Mouse (Mus musculus): ENCODE data around the gene Olfr1338. TPM values are rescaled to one million over a fixed set of nuclear protein-coding genes. Genes with fewer than 3 reads are reported as not detected.
"Not testable (repeated sequence)": the region's sequence is repeated elsewhere in the genome, so short reads cannot be mapped to it uniquely, and the experiment has no call there.

The Olfr1338 gene
- not detected in 3 replicates for total RNA-seq (2017)

DNA sequence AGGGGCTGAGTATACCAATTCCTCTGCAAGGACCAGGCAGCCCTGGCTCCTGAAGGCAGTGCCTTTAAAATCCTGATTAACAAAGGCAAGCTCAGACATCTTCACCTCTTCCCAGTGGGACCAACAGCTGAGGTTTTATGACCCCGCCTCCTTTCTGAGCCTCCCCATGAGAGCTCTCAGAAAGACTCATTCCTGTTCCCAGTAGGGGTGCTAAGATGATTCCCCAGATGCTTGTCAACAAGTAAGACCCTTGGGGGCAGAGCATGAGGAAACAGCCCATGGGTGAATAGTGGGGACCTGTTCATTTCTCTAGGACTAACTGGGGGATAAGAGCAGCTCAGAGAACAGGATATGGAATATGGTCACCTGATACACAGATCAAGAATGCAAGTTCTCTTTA, at the start of gene Olfr1338:
Gene Olfr1338, minus strand, starts transcription at position 101 of the 400 bp plus-strand sequence.
- no peak for ATAC-seq (replicated peaks; ENCODE audit: insufficient number of reproducible peaks, low FRiP score, low TSS enrichment, poor library complexity, severe bottlenecking)

DNA sequence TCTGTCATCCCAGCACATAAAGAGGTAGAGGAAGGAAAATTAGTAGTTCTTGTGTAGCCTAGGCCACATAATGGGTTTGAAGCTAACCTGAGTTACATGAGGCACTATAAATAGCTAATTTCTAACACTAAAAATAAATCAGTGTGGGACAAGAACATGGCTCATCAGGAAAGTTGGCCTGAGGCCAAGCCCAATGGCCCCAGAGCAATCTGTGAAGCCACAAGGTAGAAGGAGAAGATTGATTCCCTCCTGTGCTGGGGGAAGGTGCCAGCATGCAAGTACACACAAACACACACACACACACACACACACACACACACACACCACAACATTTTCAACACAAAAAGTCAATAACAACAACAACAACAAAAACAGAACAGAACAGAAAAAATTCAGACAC, 34.3 kb upstream of the Olfr1338 start:
- not testable (repeated sequence) for ATAC-seq (replicated peaks; ENCODE audit: insufficient number of reproducible peaks, low FRiP score, low TSS enrichment, poor library complexity, severe bottlenecking)

DNA sequence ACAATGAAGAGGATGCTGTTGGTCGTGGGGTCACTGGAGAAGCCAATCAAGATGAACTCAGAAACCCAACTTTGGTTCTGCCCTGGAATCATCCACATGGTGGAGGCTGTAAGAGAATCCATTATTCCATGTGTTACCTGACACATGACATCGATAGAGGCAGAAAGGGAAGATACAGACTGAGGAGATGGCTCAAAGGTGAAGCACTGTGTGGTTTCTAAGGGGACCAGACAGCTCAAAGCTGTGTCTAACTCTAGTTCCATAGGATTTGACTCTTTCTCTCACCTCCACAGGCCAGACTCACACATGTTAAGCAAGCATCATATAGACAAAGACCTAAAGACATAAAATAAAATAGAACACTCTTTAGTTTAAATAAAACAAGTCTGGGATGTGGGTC, 23.9 kb upstream of the Olfr1338 start, which contains the start of gene Olfr1337:
Gene Olfr1337, minus strand, starts transcription at position 101 of the 400 bp plus-strand sequence.
- ATAC-seq (replicated peaks; ENCODE audit: insufficient number of reproducible peaks, low FRiP score, low TSS enrichment, poor library complexity, severe bottlenecking): no peak

DNA sequence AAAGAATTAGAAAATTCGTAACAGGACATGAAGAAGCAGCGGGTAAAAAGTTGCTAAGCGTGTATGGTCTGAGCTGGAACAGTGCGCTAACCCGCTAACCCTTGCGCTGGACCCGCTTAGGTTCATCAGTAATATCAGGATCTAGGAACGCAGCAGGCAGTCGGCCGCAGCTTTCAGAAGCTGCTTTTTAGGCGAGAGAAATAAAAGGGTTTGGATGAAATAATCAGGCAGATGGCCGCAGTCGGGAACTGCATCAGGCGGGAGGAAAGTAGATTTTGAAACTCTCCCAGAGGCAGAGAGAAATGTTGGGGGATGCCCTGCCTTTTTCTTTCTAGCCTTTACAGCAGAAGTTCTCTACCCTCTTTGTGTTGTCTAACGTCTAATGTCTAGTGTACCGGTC, 16.7 kb downstream of the Olfr1338 start:
- ATAC-seq (replicated peaks; ENCODE audit: insufficient number of reproducible peaks, low FRiP score, low TSS enrichment, poor library complexity, severe bottlenecking): no peak

DNA sequence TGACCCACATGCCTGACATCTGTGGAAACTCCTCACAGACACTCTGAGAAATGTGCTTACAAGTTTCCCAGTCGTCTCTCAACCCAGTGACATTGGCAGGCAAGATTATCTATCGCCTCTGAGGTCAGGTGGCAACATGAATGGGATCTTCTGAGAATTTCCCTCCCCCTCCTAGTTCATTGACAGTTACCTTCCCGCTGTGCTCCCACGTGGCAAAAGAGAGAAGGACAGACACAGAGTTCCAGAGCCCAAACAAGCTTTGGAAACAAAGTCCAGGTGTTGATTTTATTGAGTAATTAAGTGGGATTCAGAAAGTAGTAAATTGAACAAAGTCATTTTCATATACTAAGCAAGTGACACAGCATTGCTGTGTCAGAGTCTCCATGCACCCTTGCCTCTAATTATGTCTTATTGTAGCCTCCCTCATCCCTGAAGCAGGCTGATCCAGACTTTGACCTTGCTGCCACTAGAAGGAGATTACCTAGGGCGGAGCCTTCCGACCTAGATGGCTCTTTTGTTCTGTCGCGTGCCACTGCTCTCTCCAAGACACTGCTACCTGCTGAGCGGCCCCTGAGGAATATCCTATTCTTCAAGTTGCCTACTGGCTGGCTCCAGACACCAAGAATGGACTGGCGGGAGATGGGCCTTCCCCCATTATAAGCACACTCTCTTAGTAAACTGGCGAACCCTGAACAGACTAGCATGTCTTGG, 17.4 kb downstream of the Olfr1338 start:
- ATAC-seq (replicated peaks; ENCODE audit: insufficient number of reproducible peaks, low FRiP score, low TSS enrichment, poor library complexity, severe bottlenecking): no peak

DNA sequence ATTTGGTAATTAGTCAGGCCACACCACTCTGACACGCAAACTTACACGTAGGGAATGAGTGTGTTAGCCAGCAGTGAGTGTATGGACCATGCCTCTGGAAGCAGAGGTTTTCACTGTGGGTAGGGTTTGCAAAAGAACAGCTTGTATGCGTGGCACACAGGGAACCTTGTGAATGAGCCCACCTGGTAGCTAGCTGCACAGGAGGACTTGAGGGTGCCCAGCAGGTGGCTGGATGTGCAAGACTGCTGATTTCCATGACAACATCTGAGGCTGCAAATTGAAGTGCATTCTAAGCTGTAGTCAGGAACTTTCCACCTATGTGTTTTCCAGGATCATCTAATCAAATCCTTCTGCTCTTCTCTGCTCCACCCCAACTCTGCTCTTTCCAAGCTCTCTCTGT, 19.0 kb downstream of the Olfr1338 start:
- no peak for ATAC-seq (replicated peaks; ENCODE audit: insufficient number of reproducible peaks, low FRiP score, low TSS enrichment, poor library complexity, severe bottlenecking)

DNA sequence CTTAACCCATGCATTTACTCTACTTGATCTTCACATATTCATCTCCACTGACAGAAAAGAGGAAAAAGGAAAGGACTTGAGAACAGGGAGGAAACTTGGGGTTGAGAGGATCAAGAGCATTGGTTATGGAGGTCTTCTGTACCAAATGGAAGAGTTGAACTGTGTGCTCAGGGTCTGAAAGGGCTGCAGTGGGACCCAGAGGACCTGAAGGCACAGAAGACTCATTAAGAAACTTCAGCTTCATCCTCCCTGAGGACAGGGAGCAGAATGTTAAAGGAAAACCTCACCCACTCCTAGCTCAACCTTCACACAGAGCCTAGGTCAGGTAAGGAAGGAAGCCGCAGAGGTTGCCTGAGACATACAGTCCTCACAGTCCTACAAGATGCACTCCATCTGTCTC, 26.7 kb downstream of the Olfr1338 start, which contains the start of gene Olfr1339:
Gene Olfr1339, plus strand, starts transcription at position 301 of the 400 bp plus-strand sequence.
- ATAC-seq (replicated peaks; ENCODE audit: insufficient number of reproducible peaks, low FRiP score, low TSS enrichment, poor library complexity, severe bottlenecking): no peak

DNA sequence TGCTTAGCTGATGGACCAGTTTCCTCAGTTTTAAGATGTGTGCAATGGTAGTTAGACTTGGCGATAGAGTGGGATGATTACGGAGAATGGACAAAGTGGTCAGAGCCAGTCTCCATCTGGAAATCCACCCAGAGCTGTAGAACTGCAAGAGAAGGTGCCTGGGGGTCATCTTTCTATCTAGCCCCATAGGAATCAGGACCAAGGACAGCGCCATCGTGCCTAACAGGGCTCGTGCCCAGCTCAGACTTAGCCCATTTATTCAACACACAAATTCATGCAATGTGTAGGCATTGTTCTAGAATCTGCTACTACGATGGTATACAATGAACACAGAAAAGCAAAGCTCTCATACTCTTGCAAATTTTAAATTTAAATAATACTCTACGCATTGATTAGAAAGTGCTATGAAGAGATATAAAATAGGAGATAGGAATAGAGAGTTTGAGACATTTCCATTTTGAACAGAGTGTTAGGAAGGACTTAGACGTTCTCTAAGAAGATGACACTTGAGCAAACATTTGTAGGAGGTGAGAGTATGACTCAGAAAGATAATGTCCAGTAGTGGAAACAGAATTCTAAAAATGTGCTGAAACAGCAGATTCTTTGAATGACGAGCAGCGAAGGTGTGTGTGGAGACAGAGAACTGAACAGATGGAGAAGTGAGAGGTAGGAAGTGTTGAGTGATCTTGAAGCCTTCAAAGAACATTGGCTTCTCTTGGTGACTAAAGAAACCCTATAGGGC, 36.6 kb downstream of the Olfr1338 start:
- ATAC-seq (replicated peaks; ENCODE audit: insufficient number of reproducible peaks, low FRiP score, low TSS enrichment, poor library complexity, severe bottlenecking): no peak

DNA sequence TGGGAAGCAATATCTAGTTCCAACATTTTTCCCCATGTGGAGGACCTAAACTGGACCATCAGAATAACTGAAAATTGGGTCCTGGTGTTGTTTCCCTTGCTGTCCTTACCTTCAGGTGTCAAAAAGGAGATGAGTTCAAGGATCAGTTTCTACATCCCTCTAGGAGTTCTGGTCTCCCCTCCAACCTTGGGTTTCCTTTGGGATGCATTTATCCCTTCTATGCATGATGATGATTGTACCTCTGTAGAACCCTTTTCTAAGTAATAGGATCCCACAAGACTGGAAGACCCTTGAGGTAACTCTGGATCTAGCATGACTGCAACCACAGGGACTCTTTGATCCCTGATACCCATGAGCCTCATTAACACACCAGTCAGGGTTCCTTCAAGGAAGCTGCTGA, 38.7 kb downstream of the Olfr1338 start, which contains the start of gene Olfr1340:
Gene Olfr1340, plus strand, starts transcription at position 301 of the 400 bp plus-strand sequence.
- no peak for ATAC-seq (replicated peaks; ENCODE audit: insufficient number of reproducible peaks, low FRiP score, low TSS enrichment, poor library complexity, severe bottlenecking)

DNA sequence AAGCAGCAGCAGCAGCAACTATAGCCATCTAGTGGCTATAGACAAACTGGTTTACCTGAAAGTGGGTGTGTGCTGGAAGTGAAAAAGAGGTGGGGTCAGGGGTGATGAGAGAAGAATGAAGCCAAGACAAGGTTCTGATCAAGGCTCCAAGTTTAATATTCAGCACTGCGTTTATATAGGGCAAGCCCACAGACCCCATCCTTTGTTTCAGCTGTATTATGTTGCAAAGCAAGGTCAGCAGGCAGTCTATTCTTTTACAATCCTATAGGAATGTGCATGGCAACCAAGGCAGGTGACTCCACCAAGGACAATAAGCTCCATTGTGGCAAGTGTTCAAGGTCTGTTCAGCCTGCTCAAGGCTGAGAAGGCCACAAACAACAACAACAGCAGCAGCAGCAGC, 46.9 kb downstream of the Olfr1338 start:
- no peak for ATAC-seq (replicated peaks; ENCODE audit: insufficient number of reproducible peaks, low FRiP score, low TSS enrichment, poor library complexity, severe bottlenecking)

DNA sequence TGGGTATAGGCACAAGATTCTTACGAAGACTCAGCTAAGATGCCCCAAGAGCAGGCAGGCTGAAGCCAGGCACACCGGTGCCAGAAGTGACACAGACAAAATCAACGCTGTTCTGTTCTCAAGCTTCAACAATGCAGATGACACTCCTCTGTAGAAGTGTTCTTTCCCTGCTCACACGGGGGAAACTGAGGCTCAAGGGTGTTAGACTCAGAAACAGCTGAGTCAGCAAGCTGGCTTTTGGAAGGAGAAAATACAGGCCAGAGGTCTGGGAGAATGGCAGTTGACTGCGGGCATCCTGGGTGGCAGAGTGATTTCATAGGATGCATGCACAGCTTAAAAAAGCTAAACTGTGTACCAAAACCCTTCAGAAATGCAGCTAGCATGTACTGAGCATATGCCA, 50.5 kb downstream of the Olfr1338 start:
- no peak for ATAC-seq (replicated peaks; ENCODE audit: insufficient number of reproducible peaks, low FRiP score, low TSS enrichment, poor library complexity, severe bottlenecking)

DNA sequence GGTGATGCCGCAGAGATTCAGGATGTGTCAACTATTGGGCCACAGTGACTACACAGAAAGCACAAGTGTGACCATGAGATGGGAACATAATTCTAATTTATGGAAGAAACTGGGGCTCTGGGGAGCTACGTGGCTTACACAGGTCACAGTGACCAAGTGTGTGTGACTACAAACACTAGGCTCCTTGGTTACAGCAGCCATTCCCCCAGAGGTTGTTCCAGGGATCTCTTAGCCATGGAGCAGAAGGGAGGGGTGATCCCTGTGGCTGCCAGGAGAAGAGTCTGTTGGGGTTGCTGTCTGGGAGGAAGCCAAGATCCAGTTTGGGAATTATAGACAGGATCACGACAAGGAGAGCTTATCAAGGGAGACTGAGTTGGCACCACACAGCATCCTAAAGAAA, 55.3 kb downstream of the Olfr1338 start, which contains the start of gene Olfr1341:
Gene Olfr1341, plus strand, starts transcription at position 301 of the 400 bp plus-strand sequence.
- ATAC-seq (replicated peaks; ENCODE audit: insufficient number of reproducible peaks, low FRiP score, low TSS enrichment, poor library complexity, severe bottlenecking): no peak

Other genes with a start within 250 kb of the Olfr1338 start
- not detected in 3 replicates for gene 2610528J11Rik, start 231.7 kb downstream of the Olfr1338 start, total RNA-seq (2017)
- gene Tmem125, start 214.7 kb downstream of the Olfr1338 start, total RNA-seq (2017): not detected in 3 replicates
- not detected in 3 replicates for gene Cfap57, start 138.0 kb downstream of the Olfr1338 start, total RNA-seq (2017)
- gene Ebna1bp2, start 137.9 kb downstream of the Olfr1338 start, total RNA-seq (2017): 40.9 to 70.6 TPM (median 54.9 TPM) in 3 replicates
- not detected in 3 replicates for gene Olfr62, start 99.8 kb downstream of the Olfr1338 start, total RNA-seq (2017)
- gene Olfr1342, start 66.0 kb downstream of the Olfr1338 start, total RNA-seq (2017): not detected in 3 replicates
- 0.32 TPM in 1 of 3 replicates, not detected in the others for gene Olfr1341, start 55.2 kb downstream of the Olfr1338 start, total RNA-seq (2017)
- not detected in 3 replicates for gene Olfr1340, start 38.6 kb downstream of the Olfr1338 start, total RNA-seq (2017)
- gene Olfr1339, start 26.6 kb downstream of the Olfr1338 start, total RNA-seq (2017): not detected in 3 replicates
- not detected in 3 replicates for gene Olfr1337, start 23.8 kb upstream of the Olfr1338 start, total RNA-seq (2017)
- not detected in 3 replicates for gene Olfr1335, start 51.2 kb upstream of the Olfr1338 start, total RNA-seq (2017)
- gene Olfr1333, start 77.5 kb upstream of the Olfr1338 start, total RNA-seq (2017): not detected in 3 replicates
- gene Olfr1331, start 105.9 kb upstream of the Olfr1338 start, total RNA-seq (2017): not detected in 3 replicates
- gene Olfr1330, start 129.9 kb upstream of the Olfr1338 start, total RNA-seq (2017): not detected in 3 replicates
- not detected in 3 replicates for gene Olfr1329, start 158.7 kb upstream of the Olfr1338 start, total RNA-seq (2017)
- not detected in 3 replicates for gene Olfr1328, start 179.9 kb upstream of the Olfr1338 start, total RNA-seq (2017)
- not detected in 3 replicates for gene Lao1, start 202.8 kb upstream of the Olfr1338 start, total RNA-seq (2017)

Data from monocyte, adult 5-6 weeks (primary cell).